Mouse (Mus musculus) midbrain, embryonic 14.5 days (tissue): ENCODE results near the gene Cfdp1. TPM values are rescaled to one million over a fixed set of nuclear protein-coding genes. Genes with fewer than 3 reads are reported as not detected.
A peak's percentile ranks its signal among the peaks of the same experiment; 100 is the strongest.
"Not testable (repeated sequence)": the region's sequence is repeated elsewhere in the genome, so short reads cannot be mapped to it uniquely, and the experiment has no call there.

Experiments
- ATAC-seq: fragments of 200-750 bp; cut with Nextera tagmentation; 2 replicates; pipeline ENCODE4 v1.8.0; 2017; ENCODE audit warnings: moderate number of reproducible peaks, moderate library complexity; ENCODE audit not compliant: low FRiP score, low TSS enrichment
- DNase-seq: peaks from one replicate; pipeline ENCODE4 v3.0.0-alpha.2; 2015
- H3K27ac ChIP-seq: fragments of 300-500 bp; sonication (generic); replicated peaks from 2 replicates; pipeline ENCODE4 v1.5.1; 2014; ENCODE audit warnings: mild to moderate bottlenecking, low read depth, low read length, moderate library complexity
- H3K27me3 ChIP-seq: fragments of 300-500 bp; sonication (generic); 2 replicates; pipeline ENCODE4 v1.6.1; 2014; ENCODE audit warnings: low read length, control low read depth, mixed read lengths; ENCODE audit not compliant: control insufficient read depth, insufficient read depth
- H3K36me3 ChIP-seq: fragments of 300-500 bp; sonication (generic); 2 replicates; pipeline ENCODE4 v1.6.1; 2014; ENCODE audit warnings: low read length, control low read depth; ENCODE audit not compliant: control insufficient read depth, insufficient read depth
- H3K4me1 ChIP-seq: fragments of 300-500 bp; sonication (generic); 2 replicates; pipeline ENCODE4 v1.6.1; 2014; ENCODE audit warnings: mild to moderate bottlenecking, antibody characterized with exemption, low read length, control low read depth; ENCODE audit not compliant: control insufficient read depth, insufficient read depth
- H3K4me2 ChIP-seq: fragments of 300-500 bp; sonication (generic); 2 replicates; pipeline ENCODE4 v1.6.1; 2014; ENCODE audit warnings: mild to moderate bottlenecking, low read length, moderate library complexity
- H3K4me3 ChIP-seq: fragments of 300-500 bp; sonication (generic); replicated peaks from 2 replicates; pipeline ENCODE4 v1.5.1; 2014; ENCODE audit warnings: low read depth, low read length
- H3K9ac ChIP-seq: fragments of 300-500 bp; sonication (generic); replicated peaks from 2 replicates; pipeline ENCODE4 v1.6.1; 2014; ENCODE audit warnings: mild to moderate bottlenecking, low read length, moderate library complexity
- H3K9me3 ChIP-seq: fragments of 300-500 bp; sonication (generic); 2 replicates; pipeline ENCODE4 v1.6.1; 2016; ENCODE audit warnings: low read length, control low read depth, mixed read lengths; ENCODE audit not compliant: control insufficient read depth
- WGBS: fragments of 180-500 bp; shearing (Covaris S2); extraction: QIAGEN DNeasy Blood & Tissue Kit; methylation state at CpG from one replicate; pipeline ENCODE4 v1.1.7; 2014; 5-methylcytosine and 5-hydroxymethylcytosine counted together
- polyA plus RNA-seq: library from polyadenylated mRNA; unstranded; fragments of >200 nt; fragmentation: Nextera tagmentation; extraction: Ambion mirVana; gene quantifications from 2 replicates; pipeline ENCODE4 v1.2.1, GENCODE M21; 2014

Gene Cfdp1
- polyA plus RNA-seq, 1 experiment from 2014 or later = 167 TPM

DNA sequence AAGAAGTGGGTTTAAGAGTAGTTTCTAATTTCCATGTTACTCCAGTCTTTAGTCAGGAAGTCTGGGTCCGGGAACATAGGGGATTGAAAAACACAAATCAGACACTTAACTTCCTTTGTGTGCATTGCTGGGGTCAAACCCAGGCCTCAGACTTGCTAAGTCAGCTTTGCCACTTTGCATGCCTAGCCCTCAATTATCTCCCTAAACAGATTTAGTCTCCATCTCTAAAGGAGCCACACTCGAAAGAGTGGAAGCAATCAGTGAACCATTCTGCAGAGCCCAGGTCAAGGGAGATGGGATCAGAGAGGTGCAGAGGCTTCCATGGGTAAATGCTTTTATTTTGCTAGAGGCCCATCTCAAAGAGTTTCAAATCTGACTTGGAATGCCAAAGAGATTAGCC is 14.6 kb upstream of the Cfdp1 start:
- Histone ChIP-seq H3K4me3 (no peak overlapping the region), H3K27me3 (no peaks in the 10 kb centered on the region), H3K9ac (no peak overlapping the region), H3K9me3 (no peaks in the 10 kb centered on the region), H3K4me2 (no peak overlapping the region), H3K27ac (no peak overlapping the region), H3K4me1 (no peaks in the 10 kb centered on the region), H3K36me3 (peaks cover 4% of the 10 kb centered on the region; the same call in 1 of the 2 replicates)
- 56% methylated on average over 2 of the region's 2 CpGs for WGBS
- ATAC-seq (no peak), DNase-seq (no peak)

DNA sequence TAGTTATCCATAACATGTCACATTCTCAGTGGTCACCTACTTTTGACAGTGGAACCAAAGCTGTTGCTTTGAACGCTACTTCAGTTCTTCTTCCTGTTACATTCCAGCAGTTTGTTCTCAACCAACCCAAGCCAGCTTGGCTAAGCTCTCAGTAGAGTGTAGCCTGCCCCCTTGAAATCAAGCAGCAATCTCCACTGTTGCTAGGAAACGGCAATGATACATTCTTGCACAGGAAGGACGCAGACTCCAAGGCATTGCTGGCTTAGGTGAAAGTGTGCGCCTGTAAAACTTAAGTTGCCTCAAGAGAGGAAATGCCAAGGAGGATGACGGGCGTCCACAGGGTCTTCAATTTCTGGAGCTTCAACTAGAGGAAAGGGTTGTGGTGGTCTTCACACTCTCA is 11.8 kb upstream of the Cfdp1 start:
- 92% methylated on average over 6 of the region's 6 CpGs for WGBS
- Histone ChIP-seq H3K9ac (no peak overlapping the region), H3K27me3 (no peaks in the 10 kb centered on the region), H3K36me3 (peaks cover 4% of the 10 kb centered on the region; the same call in 1 of the 2 replicates), H3K9me3 (no peaks in the 10 kb centered on the region), H3K4me2 (no peak overlapping the region), H3K4me1 (no peaks in the 10 kb centered on the region), H3K27ac (no peak overlapping the region), H3K4me3 (no peak overlapping the region)
- no peak for ATAC-seq
- DNase-seq = no peak

DNA sequence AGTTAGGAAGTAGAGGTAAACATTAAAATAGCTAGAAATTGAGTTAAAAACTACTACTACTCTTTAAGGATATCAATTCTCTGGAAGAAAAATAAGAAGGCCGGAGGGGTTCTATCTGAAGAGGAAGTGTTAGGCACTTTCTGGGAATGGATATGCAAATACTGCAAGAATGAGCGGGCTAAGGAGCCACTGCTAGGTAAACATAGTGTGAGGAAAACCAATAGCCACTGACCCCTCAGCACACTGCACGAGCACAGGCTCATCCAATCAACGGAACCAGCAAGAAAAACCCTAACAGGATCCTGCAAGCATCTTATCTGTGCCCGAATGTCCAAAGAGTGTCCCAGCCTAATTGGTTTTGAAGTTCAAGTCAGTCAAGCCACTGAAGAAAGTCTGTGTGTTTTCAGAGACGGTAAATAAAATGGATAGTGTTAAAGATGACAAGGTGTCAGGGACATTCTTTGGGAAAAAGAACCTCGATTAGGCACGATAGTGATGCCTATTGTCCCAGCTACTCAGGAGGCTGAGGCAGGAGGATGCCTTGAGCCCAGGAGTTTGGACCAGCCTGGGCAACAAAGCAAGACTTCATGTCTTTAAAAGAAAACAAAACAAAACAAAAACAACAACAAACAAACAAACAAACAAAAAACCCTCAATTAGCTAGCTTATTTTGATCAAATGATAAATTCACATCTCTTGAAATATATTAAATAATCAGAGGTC is 11.2 kb upstream of the Cfdp1 start:
- ATAC-seq (no peak), DNase-seq (no peak)
- H3K4me1 ChIP-seq = no peaks in the 10 kb centered on the region
- no peaks in the 10 kb centered on the region for H3K9me3 ChIP-seq
- WGBS = 93% methylated on average over 8 of the region's 8 CpGs
- no peak overlapping the region for H3K27ac ChIP-seq
- no peak overlapping the region for H3K4me3 ChIP-seq
- no peak overlapping the region for H3K9ac ChIP-seq
- H3K4me2 ChIP-seq = no peak overlapping the region
- peaks cover 4% of the 10 kb centered on the region; the same call in 1 of the 2 replicates for H3K36me3 ChIP-seq
- H3K27me3 ChIP-seq = no peaks in the 10 kb centered on the region

DNA sequence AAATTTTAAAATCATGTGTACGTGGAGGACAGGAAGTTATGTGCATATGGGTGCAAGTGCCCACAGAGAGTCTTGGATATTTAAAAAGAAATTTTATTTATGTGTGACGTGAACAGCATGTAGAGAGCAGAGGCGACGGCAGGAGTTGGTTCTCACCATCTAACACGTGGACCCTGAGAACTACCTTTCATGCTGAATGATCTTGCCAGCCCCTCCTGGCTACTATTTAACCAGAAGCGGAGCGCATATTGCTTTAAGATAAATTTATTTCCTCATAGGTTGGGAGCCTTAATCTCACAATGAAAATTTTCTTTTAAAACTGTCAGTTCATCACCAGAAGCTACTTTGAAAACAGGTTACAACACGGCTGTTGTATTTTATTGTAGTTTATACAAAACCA is 10.6 kb upstream of the Cfdp1 start:
- WGBS = 97% methylated on average over 8 of the region's 8 CpGs
- Histone ChIP-seq H3K27me3 (no peaks in the 10 kb centered on the region), H3K27ac (no peak overlapping the region), H3K4me2 (no peak overlapping the region), H3K9ac (no peak overlapping the region), H3K36me3 (peaks cover 4% of the 10 kb centered on the region; the same call in 1 of the 2 replicates), H3K4me3 (no peak overlapping the region), H3K9me3 (no peaks in the 10 kb centered on the region), H3K4me1 (no peaks in the 10 kb centered on the region)
- DNase-seq (no peak), ATAC-seq (no peak)

- H3K27ac ChIP-seq = no peak overlapping the region
- no peak overlapping the region for H3K4me3 ChIP-seq
- H3K27me3 ChIP-seq = no peaks in the 10 kb centered on the region
- H3K9ac ChIP-seq = no peak overlapping the region
- H3K4me2 ChIP-seq = no peak overlapping the region
- DNase-seq = no peak
- ATAC-seq = no peak
- WGBS = 92% methylated on average over 4 of the region's 4 CpGs
- H3K36me3 ChIP-seq = peaks cover 4% of the 10 kb centered on the region; the same call in 1 of the 2 replicates
- H3K4me1 ChIP-seq = no peaks in the 10 kb centered on the region
- H3K9me3 ChIP-seq = no peaks in the 10 kb centered on the region
Observed at GRCm38 (mm10) chr8:111863280-111863679, 9.2 kb upstream of the Cfdp1 start.

- no peak overlapping the region for H3K4me3 ChIP-seq
- no peak overlapping the region for H3K9ac ChIP-seq
- ATAC-seq (no peak), DNase-seq (no peak)
- H3K27ac ChIP-seq = no peak overlapping the region
- no peaks in the 10 kb centered on the region for H3K9me3 ChIP-seq
- no peaks in the 10 kb centered on the region for H3K36me3 ChIP-seq
- peaks cover 7% of the 10 kb centered on the region; the same call in 1 of the 2 replicates for H3K4me1 ChIP-seq
- H3K4me2 ChIP-seq = no peak overlapping the region
- no peaks in the 10 kb centered on the region for H3K27me3 ChIP-seq
- WGBS = 90% methylated on average over 12 of the region's 12 CpGs
Observed at GRCm38 (mm10) chr8:111855977-111856376, 1.9 kb upstream of the Cfdp1 start.

- not testable (repeated sequence) for ATAC-seq, H3K4me1 ChIP-seq, H3K36me3 ChIP-seq, H3K27me3 ChIP-seq, H3K27ac ChIP-seq, H3K9me3 ChIP-seq, DNase-seq
- Histone ChIP-seq H3K9ac (peak overlapping the region; percentile 77), H3K4me3 (peak overlapping the region; percentile 96), H3K4me2 (peak overlapping the region; percentile 77)
- 66% methylated on average over 12 of the region's 12 CpGs for whole genome bisulfite sequencing
Observed at GRCm38 (mm10) chr8:111853219-111853618, 872 bp downstream of the Cfdp1 start.

- no peaks in the 10 kb centered on the region for H3K9me3 ChIP-seq
- H3K27me3 ChIP-seq = no peaks in the 10 kb centered on the region
- ATAC-seq (no peak), DNase-seq (no peak)
- no peaks in the 10 kb centered on the region for H3K4me1 ChIP-seq
- peaks cover 28% of the 10 kb centered on the region for H3K36me3 ChIP-seq
- H3K4me2 ChIP-seq = no peak overlapping the region
- H3K9ac ChIP-seq = no peak overlapping the region
- H3K4me3 ChIP-seq = no peak overlapping the region
- WGBS = 98% methylated on average over 6 of the region's 6 CpGs
- no peak overlapping the region for H3K27ac ChIP-seq
Observed at GRCm38 (mm10) chr8:111846746-111847145, 7.3 kb downstream of the Cfdp1 start.

DNA sequence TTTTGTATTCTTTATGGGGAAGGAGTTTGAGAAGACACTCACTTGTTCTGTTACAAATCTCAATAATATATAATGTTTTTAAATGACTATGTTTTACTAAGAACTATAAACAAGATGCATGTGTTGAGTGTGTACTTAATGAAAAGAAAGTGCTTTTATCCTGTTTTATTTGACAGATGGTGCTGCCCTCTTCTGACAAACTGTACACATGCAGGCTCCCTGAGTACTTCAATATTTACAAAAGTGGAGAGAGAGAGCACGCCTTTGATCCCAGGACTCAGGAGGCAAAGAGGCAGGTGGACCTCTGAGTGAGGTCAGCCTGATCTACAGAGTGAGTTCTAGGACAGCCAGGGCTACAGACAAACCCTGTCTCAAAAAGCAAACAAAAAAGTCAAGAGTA is 18.6 kb downstream of the Cfdp1 start:
- Histone ChIP-seq H3K27me3 (no peaks in the 10 kb centered on the region), H3K4me3 (no peak overlapping the region), H3K36me3 (peaks cover 60% of the 10 kb centered on the region), H3K9ac (no peak overlapping the region), H3K27ac (no peak overlapping the region), H3K4me2 (no peak overlapping the region), H3K4me1 (no peaks in the 10 kb centered on the region), H3K9me3 (no peaks in the 10 kb centered on the region)
- DNase-seq (peak; percentile 70), ATAC-seq (no peak)
- WGBS = 54% methylated on average over 1 of the region's 1 CpGs
